Mouse (Mus musculus): ENCODE measurements at regions not wholly inside any gene's neighbourhood (a gene's known extent, or its start where the extent isn't known, plus 50 kb on each side); places are given as distances from the start of the nearest gene placed in this dataset.

- no peak for TF ChIP-seq CTCF (IDR thresholded peaks at IDR 0.05; ENCODE audit: borderline replicate concordance, control insufficient read depth, extremely low read depth, insufficient read depth, low read length, poor library complexity)
- TF ChIP-seq POLR2A (IDR thresholded peaks at IDR 0.05; ENCODE audit: control insufficient read depth, extremely low read depth, insufficient read depth, low read length, poor library complexity) = no peak
- 81% methylated on average over 13 of the region's 13 CpGs for WGBS
- H3K4me3 ChIP-seq (ENCODE audit: control insufficient read depth, insufficient read depth, low read length) = no peak overlapping the region
Measured at GRCm38 (mm10) chr12:110078081-110078505, 200.8 kb upstream of the Dio3 start.

GRCm38 (mm10) chr12:110081831-110082615 is 196.8 kb upstream of the Dio3 start:
- TF ChIP-seq CTCF (IDR thresholded peaks at IDR 0.05; ENCODE audit: borderline replicate concordance, control insufficient read depth, extremely low read depth, insufficient read depth, low read length, poor library complexity) (no peak), POLR2A (IDR thresholded peaks at IDR 0.05; ENCODE audit: control insufficient read depth, extremely low read depth, insufficient read depth, low read length, poor library complexity) (no peak)
- H3K36me3 ChIP-seq (ENCODE audit: control insufficient read depth, insufficient read depth, low read length) = no peaks in the 10 kb centered on the region
- H3K27me3 ChIP-seq (ENCODE audit: control insufficient read depth, insufficient read depth, low read length) = no peaks in the 10 kb centered on the region
- no peak overlapping the region for H3K27ac ChIP-seq (ENCODE audit: control insufficient read depth, insufficient read depth, low read length)
- H3K4me1 ChIP-seq (replicated peaks; ENCODE audit: control insufficient read depth, insufficient read depth, low read length) = no peaks in the 10 kb centered on the region
- no peak for DNase-seq
- no peak overlapping the region for H3K4me3 ChIP-seq (ENCODE audit: control insufficient read depth, insufficient read depth, low read length)
- WGBS = over 99% methylated on average over 3 of the region's 3 CpGs

More at GRCm38 (mm10) chr12:110078081-110078505, 200.8 kb upstream of the Dio3 start:
- Histone ChIP-seq H3K4me1 (replicated peaks; ENCODE audit: control insufficient read depth, insufficient read depth, low read length) (no peaks in the 10 kb centered on the region), H3K27me3 (ENCODE audit: control insufficient read depth, insufficient read depth, low read length) (no peaks in the 10 kb centered on the region), H3K27ac (ENCODE audit: control insufficient read depth, insufficient read depth, low read length) (no peak overlapping the region), H3K36me3 (ENCODE audit: control insufficient read depth, insufficient read depth, low read length) (no peaks in the 10 kb centered on the region)
- no peak for DNase-seq

DNA sequence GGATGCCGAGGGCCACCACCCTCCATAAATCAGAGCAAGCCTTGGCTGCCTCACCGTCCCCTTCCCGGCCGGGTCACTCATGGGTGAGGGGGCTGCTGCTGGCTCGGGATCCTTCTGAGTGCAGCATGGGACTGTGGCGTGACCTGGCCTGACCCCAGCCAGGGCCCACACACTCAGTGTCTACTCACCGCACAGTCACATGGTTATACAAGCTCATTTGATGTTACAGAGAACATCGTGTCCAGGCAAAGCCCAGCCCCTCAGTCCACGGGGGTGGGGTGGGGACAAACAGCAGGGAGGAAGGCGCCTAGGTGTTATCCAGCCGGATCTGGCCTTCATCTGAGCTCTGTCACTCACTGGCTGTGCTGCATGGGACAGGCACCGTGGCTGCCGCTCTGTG is 195.9 kb upstream of the Dio3 start:
- Histone ChIP-seq H3K4me1 (replicated peaks; ENCODE audit: control insufficient read depth, insufficient read depth, low read length) (no peaks in the 10 kb centered on the region), H3K36me3 (ENCODE audit: control insufficient read depth, insufficient read depth, low read length) (no peaks in the 10 kb centered on the region), H3K27me3 (ENCODE audit: control insufficient read depth, insufficient read depth, low read length) (no peaks in the 10 kb centered on the region), H3K4me3 (ENCODE audit: control insufficient read depth, insufficient read depth, low read length) (no peak overlapping the region), H3K27ac (ENCODE audit: control insufficient read depth, insufficient read depth, low read length) (no peak overlapping the region)
- WGBS = 71% methylated on average over 13 of the region's 13 CpGs
- no peak for DNase-seq
- TF ChIP-seq CTCF (IDR thresholded peaks at IDR 0.05; ENCODE audit: borderline replicate concordance, control insufficient read depth, extremely low read depth, insufficient read depth, low read length, poor library complexity) = no peak
- no peak for TF ChIP-seq POLR2A (IDR thresholded peaks at IDR 0.05; ENCODE audit: control insufficient read depth, extremely low read depth, insufficient read depth, low read length, poor library complexity)

- no peak for TF ChIP-seq CTCF (IDR thresholded peaks at IDR 0.05; ENCODE audit: borderline replicate concordance, control insufficient read depth, extremely low read depth, insufficient read depth, low read length, poor library complexity)
- no peak for TF ChIP-seq POLR2A (IDR thresholded peaks at IDR 0.05; ENCODE audit: control insufficient read depth, extremely low read depth, insufficient read depth, low read length, poor library complexity)
- 85% methylated on average over 5 of the region's 5 CpGs for WGBS
- Histone ChIP-seq H3K36me3 (ENCODE audit: control insufficient read depth, insufficient read depth, low read length) (no peaks in the 10 kb centered on the region), H3K4me1 (replicated peaks; ENCODE audit: control insufficient read depth, insufficient read depth, low read length) (no peaks in the 10 kb centered on the region), H3K27ac (ENCODE audit: control insufficient read depth, insufficient read depth, low read length) (no peak overlapping the region), H3K4me3 (ENCODE audit: control insufficient read depth, insufficient read depth, low read length) (no peak overlapping the region), H3K27me3 (ENCODE audit: control insufficient read depth, insufficient read depth, low read length) (no peaks in the 10 kb centered on the region)
- no peak for DNase-seq
Measured at GRCm38 (mm10) chr12:110083471-110083870, 195.4 kb upstream of the Dio3 start.

- DNase-seq = no peak
- TF ChIP-seq POLR2A (IDR thresholded peaks at IDR 0.05; ENCODE audit: control insufficient read depth, extremely low read depth, insufficient read depth, low read length, poor library complexity) = no peak
- no peak for TF ChIP-seq CTCF (IDR thresholded peaks at IDR 0.05; ENCODE audit: borderline replicate concordance, control insufficient read depth, extremely low read depth, insufficient read depth, low read length, poor library complexity)
- Histone ChIP-seq H3K4me1 (replicated peaks; ENCODE audit: control insufficient read depth, insufficient read depth, low read length) (no peaks in the 10 kb centered on the region), H3K27me3 (ENCODE audit: control insufficient read depth, insufficient read depth, low read length) (no peaks in the 10 kb centered on the region), H3K4me3 (ENCODE audit: control insufficient read depth, insufficient read depth, low read length) (no peak overlapping the region), H3K36me3 (ENCODE audit: control insufficient read depth, insufficient read depth, low read length) (no peaks in the 10 kb centered on the region), H3K27ac (ENCODE audit: control insufficient read depth, insufficient read depth, low read length) (no peak overlapping the region)
- 92% methylated on average over 2 of the region's 2 CpGs for WGBS
Measured at GRCm38 (mm10) chr12:110086921-110087320, 191.9 kb upstream of the Dio3 start.

DNA sequence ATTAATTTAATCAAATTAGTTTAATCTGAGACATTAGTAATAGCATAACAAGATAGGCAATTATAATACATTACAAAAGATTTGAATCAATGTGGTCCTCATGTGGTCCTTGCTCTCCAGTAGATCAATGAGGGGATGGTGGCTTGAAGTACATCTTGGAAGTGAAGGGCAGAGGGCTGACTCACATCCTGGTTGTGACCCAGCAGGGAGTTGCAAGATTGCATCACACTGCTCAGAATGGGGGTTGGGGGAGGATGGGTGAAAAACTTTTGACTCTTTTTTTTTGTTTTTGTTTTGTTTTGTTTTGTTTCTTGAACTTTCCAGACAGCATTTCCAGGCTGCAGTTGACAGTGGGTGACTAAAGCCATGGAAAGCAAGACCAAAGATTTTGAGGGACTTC is 191.1 kb upstream of the Dio3 start:
- H3K4me1 ChIP-seq (replicated peaks; ENCODE audit: control insufficient read depth, insufficient read depth, low read length) = no peaks in the 10 kb centered on the region
- no peaks in the 10 kb centered on the region for H3K27me3 ChIP-seq (ENCODE audit: control insufficient read depth, insufficient read depth, low read length)
- H3K4me3 ChIP-seq (ENCODE audit: control insufficient read depth, insufficient read depth, low read length) = no peak overlapping the region
- DNase-seq = no peak
- TF ChIP-seq POLR2A (IDR thresholded peaks at IDR 0.05; ENCODE audit: control insufficient read depth, extremely low read depth, insufficient read depth, low read length, poor library complexity) (no peak), CTCF (IDR thresholded peaks at IDR 0.05; ENCODE audit: borderline replicate concordance, control insufficient read depth, extremely low read depth, insufficient read depth, low read length, poor library complexity) (no peak)
- no peak overlapping the region for H3K27ac ChIP-seq (ENCODE audit: control insufficient read depth, insufficient read depth, low read length)
- H3K36me3 ChIP-seq (ENCODE audit: control insufficient read depth, insufficient read depth, low read length) = no peaks in the 10 kb centered on the region

Measured in thymus, adult 2 months (tissue).